Mouse (Mus musculus): ENCODE results near the gene Alox12e. TPM values are rescaled to one million over a fixed set of nuclear protein-coding genes. Genes with fewer than 3 reads are reported as not detected.

Alox12e gene
- polyA plus RNA-seq, 1 experiment from 2014 or later, result not detected

GRCm38 (mm10) chr11:70280441-70280840 is 42.0 kb downstream of the Alox12e start:
- Histone ChIP-seq H3K27ac (replicated peaks) (no peak overlapping the region), H3K27me3 (ENCODE audit: low read depth, poor library complexity, severe bottlenecking) (no peaks in the 10 kb centered on the region), H3K36me3 (no peaks in the 10 kb centered on the region), H3K9me3 (replicated peaks) (no peaks in the 10 kb centered on the region), H3K4me3 (no peak overlapping the region), H3K4me1 (no peaks in the 10 kb centered on the region)
- 83% methylated on average over 3 of the region's 3 CpGs for WGBS
- DNase-seq (ENCODE audit: low spot score), result no peak

DNA sequence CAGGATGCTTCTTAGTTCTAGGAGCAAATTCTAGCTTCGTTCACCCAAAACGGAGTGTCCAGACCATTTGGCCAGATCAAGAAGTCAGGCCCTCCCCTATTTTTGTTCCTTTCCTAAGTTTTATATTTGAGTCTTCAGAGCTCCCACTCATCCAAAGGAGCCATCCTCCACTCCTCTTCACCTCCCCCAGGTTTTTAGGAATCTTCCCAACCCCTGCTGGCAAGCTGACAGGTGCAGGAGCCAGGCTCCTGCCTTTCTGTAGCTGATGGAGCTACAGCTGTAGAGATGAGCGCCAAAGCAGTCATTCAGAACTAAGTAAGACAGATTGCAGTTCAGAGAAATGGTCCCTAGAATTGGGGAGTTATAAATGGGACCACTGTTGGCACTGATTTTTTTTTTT is 43.5 kb downstream of the Alox12e start:
- DNase-seq (ENCODE audit: low spot score), result no peak
- Histone ChIP-seq H3K27ac (replicated peaks) (no peak overlapping the region), H3K27me3 (ENCODE audit: low read depth, poor library complexity, severe bottlenecking) (no peaks in the 10 kb centered on the region), H3K36me3 (no peaks in the 10 kb centered on the region), H3K4me3 (no peak overlapping the region), H3K4me1 (no peaks in the 10 kb centered on the region), H3K9me3 (replicated peaks) (no peaks in the 10 kb centered on the region)
- 82% methylated on average over 3 of the region's 3 CpGs for WGBS

DNA sequence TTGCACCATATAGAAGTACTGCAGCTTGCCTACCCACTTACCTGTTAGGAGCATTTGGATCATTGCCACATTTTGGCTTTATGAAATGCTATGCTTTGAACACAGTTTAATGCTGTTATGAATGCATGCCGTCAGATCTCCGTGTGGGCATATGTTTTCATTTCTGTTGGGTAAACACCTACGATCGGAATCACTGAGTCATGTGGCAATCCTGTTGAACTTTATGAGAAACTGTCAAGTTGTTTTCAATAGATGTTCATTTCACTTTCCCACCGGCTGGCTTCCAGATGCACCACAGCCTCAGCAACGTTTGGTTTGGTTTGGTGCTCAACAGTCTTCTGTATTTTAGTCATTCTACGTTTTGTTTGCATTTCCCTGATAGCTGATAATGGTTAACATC is 50.8 kb downstream of the Alox12e start:
- 87% methylated on average over 7 of the region's 7 CpGs for WGBS
- no peak for DNase-seq (ENCODE audit: low spot score)
- H3K9me3 ChIP-seq (replicated peaks), result no peaks in the 10 kb centered on the region
- no peak overlapping the region for H3K4me3 ChIP-seq
- no peaks in the 10 kb centered on the region for H3K36me3 ChIP-seq
- H3K27ac ChIP-seq (replicated peaks), result no peak overlapping the region
- H3K27me3 ChIP-seq (ENCODE audit: low read depth, poor library complexity, severe bottlenecking), result no peaks in the 10 kb centered on the region
- no peaks in the 10 kb centered on the region for H3K4me1 ChIP-seq

DNA sequence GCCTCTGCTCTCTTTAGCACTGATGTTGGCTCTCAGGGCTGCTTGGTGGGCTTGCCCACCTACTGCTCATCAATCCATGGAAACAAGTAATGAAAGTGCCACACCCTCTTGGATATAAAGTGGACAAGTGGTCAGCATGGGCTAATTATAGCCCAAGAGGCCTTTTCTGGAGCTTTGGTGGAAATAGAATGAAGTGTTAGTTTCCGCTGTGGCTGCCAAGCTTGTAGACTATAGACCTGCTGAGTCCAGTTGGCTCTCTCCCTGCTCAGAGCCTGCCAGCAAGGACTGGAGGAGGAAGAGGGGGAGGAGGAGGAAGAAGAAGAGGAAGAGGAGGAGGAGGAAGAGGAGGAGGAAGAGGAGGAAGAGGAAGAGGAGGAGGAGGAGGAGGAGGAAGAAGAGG is 56.0 kb downstream of the Alox12e start:
- Histone ChIP-seq H3K4me1 (no peaks in the 10 kb centered on the region), H3K27ac (replicated peaks) (no peak overlapping the region), H3K36me3 (no peaks in the 10 kb centered on the region), H3K9me3 (replicated peaks) (no peaks in the 10 kb centered on the region), H3K27me3 (ENCODE audit: low read depth, poor library complexity, severe bottlenecking) (no peaks in the 10 kb centered on the region), H3K4me3 (no peak overlapping the region)
- DNase-seq (ENCODE audit: low spot score), result no peak
- 90% methylated on average over 1 of the region's 1 CpGs for WGBS

- Histone ChIP-seq H3K27ac (replicated peaks) (no peak overlapping the region), H3K27me3 (ENCODE audit: low read depth, poor library complexity, severe bottlenecking) (no peaks in the 10 kb centered on the region), H3K4me3 (no peak overlapping the region), H3K36me3 (no peaks in the 10 kb centered on the region), H3K9me3 (replicated peaks) (no peaks in the 10 kb centered on the region), H3K4me1 (no peaks in the 10 kb centered on the region)
- no peak for DNase-seq (ENCODE audit: low spot score)
- 87% methylated on average over 4 of the region's 4 CpGs for whole genome bisulfite sequencing
These were observed 56.6 kb downstream of the Alox12e start for GRCm38 (mm10) chr11:70265819-70266218.

Other genes starting within 250 kb of the Alox12e start
- not detected in 2 replicates for gene Asgr2, start 230.0 kb downstream of the Alox12e start, polyA plus RNA-seq (2016; fragmentation: Nextera tagmentation; extraction: Ambion mirVana)
- gene Mgl2, start 192.3 kb downstream of the Alox12e start, polyA plus RNA-seq (2016; fragmentation: Nextera tagmentation; extraction: Ambion mirVana), result 0.12 TPM in 1 of 2 replicates, not detected in the other
- gene Clec10a, start 166.4 kb downstream of the Alox12e start, polyA plus RNA-seq (2016; fragmentation: Nextera tagmentation; extraction: Ambion mirVana), result 0.35 and 0.61 TPM in 2 replicates
- gene Slc16a11, start 109.9 kb downstream of the Alox12e start, polyA plus RNA-seq (2016; fragmentation: Nextera tagmentation; extraction: Ambion mirVana), result 1.2 and 1.3 TPM in 2 replicates
- 16.0 and 18.9 TPM in 2 replicates for gene Slc16a13, start 101.6 kb downstream of the Alox12e start, polyA plus RNA-seq (2016; fragmentation: Nextera tagmentation; extraction: Ambion mirVana)
- 4.8 and 5.0 TPM in 2 replicates for gene Bcl6b, start 92.8 kb downstream of the Alox12e start, polyA plus RNA-seq (2016; fragmentation: Nextera tagmentation; extraction: Ambion mirVana)
- gene 0610010K14Rik, start 84.7 kb downstream of the Alox12e start, polyA plus RNA-seq (2016; fragmentation: Nextera tagmentation; extraction: Ambion mirVana), result 241 and 244 TPM in 2 replicates
- gene Gm21988, start 82.8 kb downstream of the Alox12e start, polyA plus RNA-seq (2016; fragmentation: Nextera tagmentation; extraction: Ambion mirVana), result 9.6 and 10.7 TPM in 2 replicates
- 104 and 128 TPM in 2 replicates for gene Rnasek, start 82.8 kb downstream of the Alox12e start, polyA plus RNA-seq (2016; fragmentation: Nextera tagmentation; extraction: Ambion mirVana)
- 2.5 TPM in 2 replicates for gene Alox12, start 67.3 kb downstream of the Alox12e start, polyA plus RNA-seq (2016; fragmentation: Nextera tagmentation; extraction: Ambion mirVana)
- 0.26 TPM in 1 of 2 replicates, not detected in the other for gene Alox15, start 29.4 kb upstream of the Alox12e start, polyA plus RNA-seq (2016; fragmentation: Nextera tagmentation; extraction: Ambion mirVana)
- gene Pelp1, start 87.4 kb upstream of the Alox12e start, polyA plus RNA-seq (2016; fragmentation: Nextera tagmentation; extraction: Ambion mirVana), result 52.2 and 53.2 TPM in 2 replicates
- gene Arrb2, start 110.0 kb upstream of the Alox12e start, polyA plus RNA-seq (2016; fragmentation: Nextera tagmentation; extraction: Ambion mirVana), result 28.3 and 37.4 TPM in 2 replicates
- gene Med11, start 129.3 kb upstream of the Alox12e start, polyA plus RNA-seq (2016; fragmentation: Nextera tagmentation; extraction: Ambion mirVana), result 39.7 and 44.6 TPM in 2 replicates
- 0.14 and 0.40 TPM in 2 replicates for gene Zmynd15, start 136.8 kb upstream of the Alox12e start, polyA plus RNA-seq (2016; fragmentation: Nextera tagmentation; extraction: Ambion mirVana)
- gene Cxcl16, start 137.4 kb upstream of the Alox12e start, polyA plus RNA-seq (2016; fragmentation: Nextera tagmentation; extraction: Ambion mirVana), result 0.46 and 0.63 TPM in 2 replicates
- 0.22 TPM in 1 of 2 replicates, not detected in the other for gene Tm4sf5, start 182.6 kb upstream of the Alox12e start, polyA plus RNA-seq (2016; fragmentation: Nextera tagmentation; extraction: Ambion mirVana)
- not detected in 2 replicates for gene Vmo1, start 192.0 kb upstream of the Alox12e start, polyA plus RNA-seq (2016; fragmentation: Nextera tagmentation; extraction: Ambion mirVana)
- gene Gltpd2, start 196.6 kb upstream of the Alox12e start, polyA plus RNA-seq (2016; fragmentation: Nextera tagmentation; extraction: Ambion mirVana), result 0.15 and 0.25 TPM in 2 replicates
- gene Psmb6, start 202.7 kb upstream of the Alox12e start, polyA plus RNA-seq (2016; fragmentation: Nextera tagmentation; extraction: Ambion mirVana), result 1,085 and 1,129 TPM in 2 replicates
- gene Gm40193, start 210.3 kb upstream of the Alox12e start, polyA plus RNA-seq (2016; fragmentation: Nextera tagmentation; extraction: Ambion mirVana), result not detected in 2 replicates
- 3.5 and 4.1 TPM in 2 replicates for gene Pld2, start 217.4 kb upstream of the Alox12e start, polyA plus RNA-seq (2016; fragmentation: Nextera tagmentation; extraction: Ambion mirVana)
- 10.3 and 12.6 TPM in 2 replicates for gene Mink1, start 240.3 kb upstream of the Alox12e start, polyA plus RNA-seq (2016; fragmentation: Nextera tagmentation; extraction: Ambion mirVana)